Mouse (Mus musculus) natural killer cell, adult 2 months (primary cell): ENCODE data around the gene Dync1h1.
A peak's percentile ranks its signal among the peaks of the same experiment; 100 is the strongest.

ENCODE experiments used
- DNase-seq, 2 experiments: peaks; one replicate each; pipeline ENCODE4 v3.0.0; 2022; ENCODE audit warnings: low spot score in 2 of 2

Dync1h1 gene

GRCm38 (mm10) chr12:110601241-110602218 is at the start of gene Dync1h1:
Gene Dync1h1 (plus strand): TSS chr12:110601452.
- DNase-seq: peak; percentile 84 to 90

- DNase-seq: no peak
Measured at GRCm38 (mm10) chr12:110552113-110552512, 49.1 kb upstream of the Dync1h1 start.

- no peak for DNase-seq
Measured at GRCm38 (mm10) chr12:110553362-110553761, 47.9 kb upstream of the Dync1h1 start.

GRCm38 (mm10) chr12:110555536-110556240 is 45.6 kb upstream of the Dync1h1 start:
- DNase-seq: no peak

GRCm38 (mm10) chr12:110556861-110557628 is 44.2 kb upstream of the Dync1h1 start:
- DNase-seq: no peak

GRCm38 (mm10) chr12:110558175-110558574 is 43.1 kb upstream of the Dync1h1 start:
- no peak for DNase-seq

GRCm38 (mm10) chr12:110563383-110563782 is 37.9 kb upstream of the Dync1h1 start:
- DNase-seq: no peak

- no peak for DNase-seq
Measured at GRCm38 (mm10) chr12:110564848-110565247, 36.4 kb upstream of the Dync1h1 start.

GRCm38 (mm10) chr12:110566366-110566765 is 34.9 kb upstream of the Dync1h1 start:
- no peak for DNase-seq

- no peak for DNase-seq
Measured at GRCm38 (mm10) chr12:110571050-110571449, 30.2 kb upstream of the Dync1h1 start.

- no peak for DNase-seq
Measured at GRCm38 (mm10) chr12:110572351-110572750, 28.9 kb upstream of the Dync1h1 start.

- no peak for DNase-seq
Measured at GRCm38 (mm10) chr12:110573635-110574034, 27.6 kb upstream of the Dync1h1 start.

- no peak for DNase-seq
Measured at GRCm38 (mm10) chr12:110575926-110576325, 25.3 kb upstream of the Dync1h1 start.

- no peak for DNase-seq
Measured at GRCm38 (mm10) chr12:110578333-110578732, 22.9 kb upstream of the Dync1h1 start.

- no peak for DNase-seq
Measured at GRCm38 (mm10) chr12:110588622-110589021, 12.6 kb upstream of the Dync1h1 start.

GRCm38 (mm10) chr12:110590804-110591259 is 10.4 kb upstream of the Dync1h1 start:
- DNase-seq: no peak

- peak; percentile 97 to 98 for DNase-seq
Measured at GRCm38 (mm10) chr12:110591260-110591883, 9.9 kb upstream of the Dync1h1 start.

GRCm38 (mm10) chr12:110598527-110598926 is 2.7 kb upstream of the Dync1h1 start:
- DNase-seq: peak; percentile 50 to 66

- DNase-seq: no peak
Measured at GRCm38 (mm10) chr12:110599791-110600190, 1.5 kb upstream of the Dync1h1 start.

- DNase-seq: no peak
Measured at GRCm38 (mm10) chr12:110600225-110600991, 844 bp upstream of the Dync1h1 start.
